Mouse (Mus musculus) urinary bladder, postnatal 25 days (tissue): Measurements from ENCODE around the gene Micall1.

ENCODE experiments used
- DNase-seq: peaks from one replicate; pipeline ENCODE4 v3.0.0; 2022; ENCODE audit warnings: low spot score

Micall1 gene

GRCm38 (mm10) chr15:79108421-79109320, at the start of gene Micall1:
Micall1 (plus strand) TSS chr15:79108898.
- DNase-seq, result peak; percentile 82

- no peak for DNase-seq
Measured at GRCm38 (mm10) chr15:79060887-79061565, 47.7 kb upstream of the Micall1 start.

GRCm38 (mm10) chr15:79062376-79063159, 46.1 kb upstream of the Micall1 start, which contains the start of gene Ankrd54:
Ankrd54 (minus strand) TSS chr15:79062893.
- DNase-seq, result peak; percentile 88

GRCm38 (mm10) chr15:79063160-79063740, 45.4 kb upstream of the Micall1 start:
- no peak for DNase-seq

- DNase-seq, result no peak
Measured at GRCm38 (mm10) chr15:79065086-79065770, 43.5 kb upstream of the Micall1 start.

GRCm38 (mm10) chr15:79066276-79066675, 42.4 kb upstream of the Micall1 start:
- DNase-seq, result no peak

GRCm38 (mm10) chr15:79067631-79068030, 41.1 kb upstream of the Micall1 start:
- DNase-seq, result no peak

GRCm38 (mm10) chr15:79068416-79068815, 40.3 kb upstream of the Micall1 start:
- DNase-seq, result no peak

GRCm38 (mm10) chr15:79071117-79072039, 37.3 kb upstream of the Micall1 start:
- no peak for DNase-seq

GRCm38 (mm10) chr15:79073752-79074151, 34.9 kb upstream of the Micall1 start:
- DNase-seq, result no peak

- DNase-seq, result no peak
Measured at GRCm38 (mm10) chr15:79074446-79074845, 34.3 kb upstream of the Micall1 start.

GRCm38 (mm10) chr15:79074913-79075532, 33.7 kb upstream of the Micall1 start, which contains the start of gene Eif3l:
Eif3l (plus strand) TSS chr15:79075179.
- DNase-seq, result peak; percentile 86

- DNase-seq, result no peak
Measured at GRCm38 (mm10) chr15:79075658-79076365, 32.9 kb upstream of the Micall1 start.

- DNase-seq, result no peak
Measured at GRCm38 (mm10) chr15:79079567-79079966, 29.1 kb upstream of the Micall1 start.

GRCm38 (mm10) chr15:79092284-79092683, 16.4 kb upstream of the Micall1 start:
- DNase-seq, result no peak

GRCm38 (mm10) chr15:79093083-79093839, 15.4 kb upstream of the Micall1 start:
- no peak for DNase-seq

- no peak for DNase-seq
Measured at GRCm38 (mm10) chr15:79095483-79095882, 13.2 kb upstream of the Micall1 start.

- DNase-seq, result no peak
Measured at GRCm38 (mm10) chr15:79096556-79096955, 12.1 kb upstream of the Micall1 start.
